Mouse (Mus musculus) layer of hippocampus, adult 8-10 months (tissue): ENCODE results near the gene Klhl13. TPM values are rescaled to one million over a fixed set of nuclear protein-coding genes. Genes with fewer than 3 reads are reported as not detected.

Source experiments
- DNase-seq, 2 experiments: peaks; one replicate each; pipeline ENCODE4 v3.0.0; 2022; ENCODE audit warnings: low spot score in 2 of 2
- total RNA-seq, 4 experiments: library from RNA; stranded (reverse); gene quantifications; 2 replicates each; pipeline ENCODE4 v1.2.4; 2022

The Klhl13 gene
- total RNA-seq, result 10 to 100 TPM; 29.9 to 35.8 (median 33.4) TPM

GRCm38 (mm10) chrX:23364514-23365381 lies at the start of gene Klhl13:
Gene Klhl13 (minus strand): TSS chrX:23365082.
- DNase-seq, result peak; percentile 7 to 19

- no peak for DNase-seq
These were observed 44.6 kb upstream of the Klhl13 start for GRCm38 (mm10) chrX:23409296-23410149.

GRCm38 (mm10) chrX:23388716-23389115 lies 23.8 kb upstream of the Klhl13 start:
- no peak for DNase-seq

- DNase-seq, result no peak
These were observed 1.4 kb downstream of the Klhl13 start for GRCm38 (mm10) chrX:23363441-23363840.

DNA sequence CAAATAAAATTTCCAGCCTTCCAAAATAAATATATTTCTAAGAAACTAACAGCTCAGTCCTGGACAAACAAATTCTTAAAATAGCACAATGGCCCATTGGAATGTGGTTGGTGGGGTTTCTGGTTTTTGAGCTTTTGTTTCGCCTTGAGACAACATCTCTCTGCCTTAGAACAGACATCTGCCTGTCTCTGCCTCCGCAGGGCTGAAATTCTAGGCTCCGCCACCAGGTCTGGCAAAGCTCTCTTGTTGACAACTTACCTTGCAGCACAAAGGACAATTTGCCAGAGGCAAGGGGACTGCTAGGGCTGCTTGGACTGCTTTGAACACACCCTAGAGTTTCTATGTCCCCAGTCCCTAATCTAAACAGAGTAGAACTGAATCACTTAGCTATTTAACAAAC lies 4.4 kb downstream of the Klhl13 start:
- DNase-seq, result no peak

DNA sequence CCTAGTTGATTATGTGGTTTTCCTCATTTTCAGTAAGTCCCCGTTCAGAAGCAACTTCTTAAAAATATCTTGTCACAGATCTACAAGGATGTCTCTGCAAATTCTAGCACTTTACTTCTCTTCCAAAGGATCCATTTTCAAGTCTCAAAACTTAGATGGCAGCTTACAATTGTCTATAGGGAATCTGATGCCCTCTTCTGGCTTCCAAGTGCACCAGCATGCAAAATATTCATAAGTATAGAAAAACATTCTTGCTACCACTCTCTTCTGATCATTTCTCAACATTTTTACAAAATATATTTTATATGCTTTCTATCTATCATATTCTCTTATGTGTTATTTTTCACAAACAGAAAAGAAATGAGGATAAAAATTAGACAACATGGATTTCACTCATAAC lies 14.8 kb downstream of the Klhl13 start:
- no peak for DNase-seq

GRCm38 (mm10) chrX:23328116-23328515 lies 36.8 kb downstream of the Klhl13 start:
- no peak for DNase-seq

DNA sequence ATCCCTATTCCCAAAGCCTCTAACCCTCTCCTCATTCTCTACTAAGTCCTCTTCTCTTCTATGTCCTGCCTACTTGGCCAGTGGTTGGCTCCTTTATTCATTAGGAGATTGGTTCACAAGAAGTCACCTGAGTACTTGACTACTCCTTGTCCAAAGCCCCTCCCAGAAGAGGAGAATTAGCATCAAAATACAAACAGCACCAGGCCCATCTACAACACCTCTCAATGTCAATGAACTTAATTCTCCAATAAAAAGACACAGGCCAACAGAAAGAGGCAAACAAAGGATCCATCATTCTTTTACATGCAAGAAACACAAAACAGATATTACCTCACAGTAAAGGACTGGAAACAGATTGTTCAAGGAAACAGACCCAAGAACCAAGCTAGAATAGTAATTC lies 46.0 kb downstream of the Klhl13 start:
- no peak for DNase-seq

GRCm38 (mm10) chrX:23295952-23296598 lies 68.8 kb downstream of the Klhl13 start:
- DNase-seq, result peak; percentile 14 to 51

DNA sequence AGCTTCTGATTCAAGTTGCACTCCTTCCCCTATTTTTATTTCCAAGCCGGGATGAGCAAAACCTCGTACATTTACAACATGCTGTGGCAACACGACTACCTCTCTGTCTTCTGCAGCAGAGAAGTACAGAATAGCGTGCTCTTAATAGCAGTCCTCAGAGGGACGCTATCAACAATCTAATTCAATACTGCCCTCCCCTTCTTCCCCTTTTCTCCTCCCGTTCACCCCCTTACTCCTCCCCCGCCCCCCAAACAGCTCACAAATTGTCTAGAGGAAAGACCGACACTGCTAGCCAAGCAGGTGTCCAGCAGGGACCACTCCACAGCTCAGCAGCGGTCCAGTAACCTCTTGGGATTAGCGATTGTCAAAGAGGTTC lies 79.5 kb downstream of the Klhl13 start:
- no peak for DNase-seq

DNA sequence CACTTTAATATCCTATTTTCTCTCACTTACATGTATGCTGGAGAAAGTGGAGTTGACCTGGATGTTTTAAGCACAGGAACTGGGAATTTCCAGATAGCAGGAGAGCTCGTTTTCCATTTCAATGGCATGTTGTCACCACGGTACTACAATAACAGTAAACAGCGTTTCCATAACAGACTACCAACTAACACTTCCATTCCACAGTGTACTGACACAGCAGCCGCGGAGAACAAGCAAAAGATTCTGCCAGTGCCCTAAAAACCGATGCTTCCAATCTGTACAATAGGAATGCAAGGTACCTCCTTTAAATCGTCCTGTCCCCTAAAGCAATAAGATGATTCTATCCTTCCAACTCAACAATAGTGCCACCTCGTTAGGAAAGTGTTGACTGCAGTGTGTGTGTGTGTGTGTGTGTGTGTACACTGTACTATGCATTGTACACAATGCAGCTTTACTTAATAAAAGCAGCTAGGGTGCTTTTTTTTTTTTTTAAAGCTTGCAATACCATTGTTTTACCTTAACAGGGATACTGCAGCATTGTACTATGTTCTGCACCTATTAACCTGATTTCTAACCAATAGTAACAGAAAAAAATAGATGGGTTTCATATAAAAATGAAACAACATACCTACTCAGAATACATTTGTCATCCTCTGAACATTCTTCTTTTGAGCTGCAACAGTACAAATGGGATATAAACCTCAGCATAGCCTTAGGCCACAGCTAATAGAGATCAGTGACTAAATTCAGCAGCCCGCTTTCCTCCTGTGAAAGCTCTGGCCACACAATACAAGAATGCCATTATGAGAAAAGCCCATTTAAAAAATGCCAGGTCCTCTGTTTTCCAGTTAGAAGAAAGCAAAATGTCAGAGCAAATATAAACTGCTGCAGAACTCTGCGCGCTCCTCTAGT lies 80.1 kb downstream of the Klhl13 start:
- no peak for DNase-seq

- no peak for DNase-seq
These were observed 97.3 kb downstream of the Klhl13 start for GRCm38 (mm10) chrX:23267601-23268000.

DNA sequence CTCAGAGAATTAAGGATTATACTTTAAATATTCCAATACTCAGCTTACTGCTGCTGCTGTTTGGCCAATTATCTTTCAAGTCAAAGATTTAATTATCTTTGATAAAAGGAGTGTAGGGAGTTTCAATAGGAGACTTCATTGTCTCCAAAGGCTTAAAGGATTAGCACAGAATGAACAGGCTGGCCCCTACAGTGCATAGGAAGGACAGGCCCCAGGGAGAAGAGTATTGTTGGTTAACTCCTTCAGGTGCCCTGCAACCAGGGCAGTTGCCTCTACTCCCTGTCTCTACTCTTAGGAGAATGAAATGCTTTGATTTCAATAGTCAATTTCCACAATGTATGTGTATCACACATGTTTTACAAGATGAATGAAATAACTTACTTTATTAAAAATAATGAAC lies 116.1 kb downstream of the Klhl13 start:
- DNase-seq, result no peak
